Mouse (Mus musculus) retina, postnatal 7 days (tissue): ENCODE results near the gene Tmcc3.

Experiments
- DNase-seq: peaks from one replicate; pipeline ENCODE4 v3.0.0-alpha.2; 2012; ENCODE audit warnings: low read depth, low spot score

Tmcc3 gene

DNA sequence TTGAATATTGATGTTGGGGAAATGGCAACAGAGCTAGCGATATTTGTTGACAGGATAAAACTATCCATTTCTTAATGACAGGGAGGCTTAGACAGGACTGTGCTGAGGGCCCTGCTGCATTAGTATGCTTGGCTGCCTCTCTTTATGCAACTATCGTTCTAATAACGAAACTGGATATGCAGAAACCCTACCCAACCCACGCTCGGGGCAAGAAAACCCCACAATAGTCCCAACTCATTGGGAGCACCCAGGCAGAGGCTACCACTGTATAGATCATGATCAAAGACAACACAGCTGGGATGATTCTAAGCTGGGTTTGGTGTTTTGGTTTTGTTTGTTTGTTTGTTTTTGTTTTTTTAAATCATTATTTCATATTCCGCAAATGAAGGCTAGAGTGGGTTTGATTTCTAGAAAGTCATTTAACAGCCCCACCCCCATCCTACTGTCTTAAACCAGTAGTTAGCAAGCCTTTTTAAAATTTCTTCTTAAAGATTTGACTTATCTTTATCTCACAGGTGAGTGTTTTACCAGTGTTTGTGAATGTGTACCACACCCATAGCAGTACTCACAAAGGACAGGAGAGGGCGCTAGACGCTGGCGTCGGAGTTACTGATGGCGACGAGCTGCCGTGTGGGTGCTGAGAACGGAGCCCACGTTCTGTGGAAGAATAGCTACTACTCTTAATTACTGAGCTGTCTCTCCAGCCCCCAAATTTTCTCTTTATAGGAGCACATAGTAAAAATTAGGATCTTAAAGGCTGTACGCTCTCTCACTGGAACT is 20.8 kb downstream of the Tmcc3 start:
- DNase-seq, result no peak

DNA sequence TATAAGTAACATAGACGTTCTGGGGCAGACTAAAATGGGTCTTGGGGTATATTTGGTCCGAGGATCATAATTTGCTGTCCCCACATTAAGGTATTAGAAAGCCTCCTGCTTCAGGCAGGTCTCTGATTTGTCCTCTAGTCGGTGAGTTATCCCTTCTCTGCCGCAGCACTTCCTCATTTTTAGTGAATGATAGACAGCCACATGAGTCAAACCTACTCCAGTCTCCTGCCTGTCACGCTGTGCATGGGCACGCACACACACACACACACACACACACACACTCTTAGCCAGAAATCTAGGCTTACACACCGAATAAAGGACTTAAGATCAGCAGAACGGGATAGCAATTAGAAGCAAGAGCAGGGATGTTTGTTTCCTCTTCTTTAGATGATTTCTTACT is 21.6 kb downstream of the Tmcc3 start:
- DNase-seq, result no peak

DNA sequence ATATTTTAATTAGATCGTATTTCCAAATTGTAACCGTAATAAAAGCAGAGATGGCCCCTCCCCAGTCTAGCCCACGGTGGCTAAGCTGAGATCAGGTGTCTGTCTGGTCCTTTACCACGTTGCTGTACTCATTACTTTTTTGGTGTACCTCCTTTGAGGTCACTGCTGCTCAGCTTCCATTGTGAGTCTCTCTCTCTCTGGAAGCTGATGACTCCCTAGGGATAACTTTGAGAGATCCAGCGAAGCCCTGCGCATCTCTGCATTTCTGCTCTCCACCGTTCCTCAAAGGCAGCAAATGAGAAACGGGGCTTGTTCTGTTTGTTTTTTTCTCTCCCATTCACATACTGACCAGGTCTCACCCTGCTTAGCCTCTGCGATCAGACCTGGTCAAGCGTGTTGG is 23.3 kb downstream of the Tmcc3 start:
- no peak for DNase-seq

DNA sequence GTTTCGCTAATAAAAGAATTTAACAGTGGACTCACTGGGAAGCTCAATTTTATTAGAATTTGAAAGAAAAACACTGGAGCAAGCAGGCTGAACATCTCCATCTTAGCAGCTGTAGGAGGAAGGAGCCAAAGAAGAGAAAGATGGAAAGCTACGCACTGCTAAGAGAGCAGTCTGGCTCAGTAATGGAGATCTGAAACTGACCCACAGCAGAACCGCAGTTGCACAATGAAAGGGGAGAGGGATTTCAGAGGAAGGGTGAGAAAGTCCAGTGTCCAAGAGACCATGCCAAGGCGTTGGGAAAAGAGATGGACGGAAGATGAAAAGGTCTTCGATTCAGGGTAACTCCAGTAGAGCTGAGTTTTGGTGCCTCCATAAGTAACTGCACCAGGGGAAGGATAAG is 24.3 kb downstream of the Tmcc3 start:
- DNase-seq, result no peak

DNA sequence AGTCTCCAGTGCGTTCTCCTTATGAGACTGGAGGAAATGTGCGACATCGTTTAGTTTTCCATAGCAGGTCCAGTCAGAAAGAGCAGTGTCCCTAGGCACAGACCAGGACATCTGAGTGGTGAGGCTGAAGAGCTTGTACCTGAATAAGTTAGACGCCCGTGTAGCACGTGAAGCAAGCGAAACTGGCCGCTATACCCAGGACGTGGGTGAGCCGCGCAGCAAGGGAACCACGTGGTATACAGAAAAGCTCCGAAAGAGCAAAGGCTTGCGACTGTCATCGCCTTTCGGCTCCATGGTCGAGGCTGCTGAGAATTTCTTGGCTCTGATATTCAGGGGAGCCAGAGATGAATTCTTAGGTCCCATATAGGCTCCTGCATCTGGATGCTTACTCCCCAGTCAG is 29.8 kb downstream of the Tmcc3 start:
- no peak for DNase-seq

DNA sequence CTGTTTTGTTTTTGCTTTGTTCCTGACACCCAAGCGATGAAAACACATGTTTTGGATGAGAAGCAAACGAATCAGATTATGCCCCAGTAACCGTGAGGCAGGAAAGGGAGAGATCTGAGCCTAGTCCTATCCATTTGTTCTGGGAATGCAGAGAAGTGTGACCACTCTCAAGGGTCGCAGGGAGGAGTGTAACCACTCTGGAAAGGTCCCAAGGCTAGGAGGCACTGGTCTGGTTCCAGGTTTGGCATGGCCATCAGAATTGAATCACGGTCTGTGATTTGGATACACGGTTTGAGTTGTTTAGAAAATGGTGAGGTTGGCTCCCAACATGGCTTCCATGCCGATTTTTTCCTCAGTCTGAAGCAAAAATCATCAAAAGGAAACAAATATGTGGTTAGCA is 30.5 kb downstream of the Tmcc3 start:
- no peak for DNase-seq

DNA sequence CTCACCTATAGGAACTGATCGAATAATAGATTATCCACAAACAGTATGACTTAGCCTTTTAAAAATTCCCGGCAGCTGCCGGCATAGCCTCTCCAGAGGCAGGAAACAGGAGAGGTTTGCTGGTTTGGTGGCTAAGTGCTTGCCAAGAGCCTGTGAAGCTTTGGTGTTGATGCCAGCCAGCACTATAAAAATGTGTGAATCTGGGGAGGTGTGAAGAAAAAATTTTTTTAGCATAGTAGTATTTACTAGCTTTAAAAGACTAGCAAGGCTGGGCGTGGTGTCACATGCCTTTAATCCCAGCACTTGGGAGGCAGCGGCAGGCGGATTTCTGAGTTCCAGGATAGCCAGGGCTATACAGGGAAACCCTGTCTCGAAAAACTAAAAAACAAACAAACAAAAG is 31.8 kb downstream of the Tmcc3 start:
- DNase-seq, result no peak

DNA sequence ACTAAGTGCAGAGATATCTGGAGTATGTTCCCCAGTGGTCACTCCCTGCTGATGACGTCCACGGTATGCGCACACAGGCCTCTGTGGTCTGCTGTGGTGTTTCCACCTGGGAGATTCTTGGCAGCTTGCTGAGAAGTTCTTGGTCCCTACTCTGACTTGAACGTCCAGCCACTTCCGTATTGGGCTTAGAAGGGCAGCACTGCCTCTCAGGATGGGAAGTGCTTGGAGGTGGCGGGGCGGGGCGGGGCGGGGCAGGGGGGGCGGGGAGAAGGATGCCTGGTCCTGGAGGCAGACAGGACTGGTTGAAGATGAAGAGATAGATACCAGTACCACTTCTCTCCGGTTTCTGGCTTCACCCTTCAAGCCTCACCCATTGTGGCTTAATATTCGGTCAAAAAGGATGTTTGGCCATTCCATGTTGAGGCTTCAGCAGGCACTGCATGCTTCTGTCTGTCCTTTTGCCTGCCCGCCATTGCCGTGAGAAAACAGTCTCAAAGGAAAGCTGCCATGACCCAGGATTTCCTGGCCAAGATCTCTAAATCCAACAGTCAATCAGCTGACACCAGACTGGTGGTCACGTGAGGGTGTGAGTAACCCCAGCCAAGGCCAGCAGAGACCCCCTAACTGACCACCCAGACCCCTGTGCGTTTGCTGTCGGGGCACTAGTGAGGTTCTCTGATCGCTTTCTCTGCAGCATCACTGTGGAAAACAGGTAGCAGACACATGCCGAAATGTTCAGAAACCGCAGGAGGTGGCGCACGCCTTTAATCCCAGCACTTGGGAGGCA is 33.1 kb downstream of the Tmcc3 start:
- DNase-seq, result no peak

DNA sequence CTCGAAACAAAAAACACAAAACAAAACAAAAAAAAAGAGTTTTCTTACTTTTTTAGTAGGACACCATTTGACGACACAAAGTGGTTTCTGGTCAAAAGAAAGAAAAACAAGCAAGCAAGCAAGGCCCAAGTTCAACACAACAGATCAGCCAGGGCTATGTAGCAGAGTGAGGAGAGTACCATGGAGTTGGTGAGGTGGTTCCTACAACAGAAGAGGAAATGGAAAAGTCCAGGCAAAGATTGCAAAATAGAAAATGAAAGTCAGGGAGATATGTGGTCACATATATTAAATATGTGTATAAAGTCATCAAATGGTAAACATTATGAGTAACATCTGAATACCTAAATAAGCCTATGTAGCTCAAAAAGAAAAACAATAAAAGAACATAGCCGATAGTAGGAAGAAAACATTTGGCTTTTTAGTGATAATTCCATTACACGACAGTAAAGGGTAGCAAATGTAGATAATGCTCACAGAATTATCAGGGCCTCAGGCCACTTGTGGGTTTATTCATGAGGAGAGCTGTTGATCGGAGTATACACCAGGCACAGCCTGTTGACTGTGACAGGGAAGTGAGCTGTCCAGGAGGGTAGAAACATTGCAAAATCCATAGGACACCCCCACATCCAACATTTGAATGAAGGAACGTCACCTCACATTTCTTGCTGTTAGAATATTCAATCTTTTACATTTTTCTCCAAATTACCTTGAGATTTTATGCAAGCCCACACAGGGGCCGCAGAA is 33.9 kb downstream of the Tmcc3 start:
- no peak for DNase-seq

DNA sequence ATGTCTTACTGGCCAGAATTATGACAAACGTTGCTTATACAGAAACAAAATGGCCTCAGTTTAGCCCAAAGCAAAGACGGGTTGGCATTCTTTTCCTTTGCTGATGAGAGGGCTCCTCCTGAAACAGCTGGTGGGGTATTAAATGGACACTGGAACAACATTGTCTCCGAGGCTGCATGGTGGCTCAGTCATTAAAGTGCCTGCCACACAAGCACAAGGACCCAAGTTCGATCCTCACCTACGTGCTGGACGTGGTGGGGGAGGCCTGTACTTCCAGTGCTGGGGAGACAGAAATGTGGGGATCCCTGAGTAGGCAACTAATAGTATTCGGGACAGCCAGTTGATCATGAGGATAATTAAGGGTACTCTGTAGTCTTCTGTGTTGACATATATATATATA is 34.8 kb downstream of the Tmcc3 start:
- DNase-seq, result no peak

DNA sequence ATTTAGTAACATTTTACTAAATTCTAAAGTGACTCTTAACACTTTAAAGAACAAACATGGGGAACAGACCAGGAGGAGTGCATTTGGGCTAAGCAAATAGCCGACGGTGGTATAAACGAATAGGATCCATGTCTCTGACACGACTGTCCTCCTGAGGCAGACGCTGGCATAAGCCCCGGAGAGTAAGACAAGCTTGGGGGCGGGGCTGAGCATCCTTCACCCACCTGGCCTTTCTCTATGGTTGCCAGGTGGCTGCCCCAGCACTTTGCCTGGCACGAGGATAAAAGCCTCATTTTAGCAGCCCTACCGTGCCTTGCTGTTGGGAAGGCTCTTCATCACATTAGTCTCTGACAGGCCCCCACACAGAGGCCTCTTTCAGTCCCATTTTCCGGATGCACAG is 35.5 kb downstream of the Tmcc3 start:
- DNase-seq, result no peak

DNA sequence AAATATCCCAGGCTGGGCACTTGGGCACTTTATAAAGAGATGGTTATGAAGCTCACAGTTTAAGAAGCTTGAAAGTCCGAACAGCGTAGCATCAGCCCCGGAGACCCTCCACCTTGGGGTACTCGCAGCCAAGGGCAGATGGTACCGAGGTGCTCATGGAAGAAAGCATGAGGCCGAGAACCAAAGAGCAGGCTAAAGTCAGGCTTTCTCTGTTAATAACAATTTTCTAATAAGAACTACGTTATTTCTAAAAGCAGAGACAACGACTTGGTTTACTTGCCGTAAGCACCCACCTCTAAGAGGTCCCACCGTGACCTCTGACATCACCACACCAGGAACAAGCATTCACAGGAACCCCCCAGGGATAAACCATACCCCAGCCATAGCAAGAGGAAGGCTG is 36.2 kb downstream of the Tmcc3 start:
- no peak for DNase-seq

DNA sequence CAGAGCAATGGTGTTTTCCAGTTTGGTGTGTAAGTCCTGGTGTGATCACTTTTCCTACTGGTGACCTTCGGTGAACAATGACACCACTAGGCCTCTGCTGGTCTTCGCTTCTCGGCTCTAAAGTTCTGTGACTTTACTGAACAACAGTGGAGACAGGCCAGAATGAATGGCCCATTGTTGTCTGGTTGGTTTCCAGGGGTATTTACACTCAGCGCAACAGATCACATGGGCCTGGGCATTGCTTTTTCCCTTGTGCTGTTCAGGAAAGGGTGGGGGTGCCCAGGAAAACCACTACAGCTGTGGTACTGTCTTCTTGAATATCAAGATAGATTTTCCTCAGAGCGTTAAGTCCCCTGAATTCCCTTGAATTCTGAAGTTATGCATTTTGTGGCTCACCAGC is 38.5 kb downstream of the Tmcc3 start:
- no peak for DNase-seq

DNA sequence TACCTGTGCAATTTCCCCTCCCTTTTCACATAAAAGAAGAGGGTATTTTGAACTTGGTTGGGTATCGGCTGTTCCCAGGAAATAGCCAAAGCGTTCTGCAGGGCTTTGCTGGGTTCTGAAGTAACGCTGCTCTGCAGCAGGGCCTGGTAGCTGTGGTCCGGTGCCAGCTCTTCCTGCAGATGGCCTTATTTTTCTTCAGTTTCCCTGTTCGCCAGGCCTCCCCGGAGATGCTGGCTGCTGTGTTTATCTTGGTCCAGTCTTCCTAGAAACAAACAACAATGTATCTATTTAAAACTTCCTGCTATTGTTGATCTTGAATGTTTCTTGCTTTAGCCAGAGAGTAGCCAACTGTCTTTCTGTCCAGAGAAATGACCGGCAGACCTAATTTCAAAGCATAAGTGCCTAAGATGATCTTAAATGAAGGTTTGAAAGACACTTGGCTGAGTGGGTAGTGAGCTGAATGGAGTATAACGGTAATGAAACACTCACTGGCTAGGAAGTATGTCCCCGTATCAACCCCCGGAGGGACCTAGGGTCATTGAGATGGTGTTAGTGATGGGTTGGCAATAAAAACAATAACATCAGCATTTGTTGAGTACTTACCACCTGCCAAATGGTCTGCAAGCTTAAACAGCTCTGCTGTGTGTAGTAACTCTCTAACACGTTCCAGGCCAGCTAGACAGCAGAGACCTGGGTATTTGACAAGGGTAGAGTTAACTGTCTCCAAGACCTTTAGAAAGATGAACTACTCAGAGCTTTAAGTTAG is 39.3 kb downstream of the Tmcc3 start:
- no peak for DNase-seq

DNA sequence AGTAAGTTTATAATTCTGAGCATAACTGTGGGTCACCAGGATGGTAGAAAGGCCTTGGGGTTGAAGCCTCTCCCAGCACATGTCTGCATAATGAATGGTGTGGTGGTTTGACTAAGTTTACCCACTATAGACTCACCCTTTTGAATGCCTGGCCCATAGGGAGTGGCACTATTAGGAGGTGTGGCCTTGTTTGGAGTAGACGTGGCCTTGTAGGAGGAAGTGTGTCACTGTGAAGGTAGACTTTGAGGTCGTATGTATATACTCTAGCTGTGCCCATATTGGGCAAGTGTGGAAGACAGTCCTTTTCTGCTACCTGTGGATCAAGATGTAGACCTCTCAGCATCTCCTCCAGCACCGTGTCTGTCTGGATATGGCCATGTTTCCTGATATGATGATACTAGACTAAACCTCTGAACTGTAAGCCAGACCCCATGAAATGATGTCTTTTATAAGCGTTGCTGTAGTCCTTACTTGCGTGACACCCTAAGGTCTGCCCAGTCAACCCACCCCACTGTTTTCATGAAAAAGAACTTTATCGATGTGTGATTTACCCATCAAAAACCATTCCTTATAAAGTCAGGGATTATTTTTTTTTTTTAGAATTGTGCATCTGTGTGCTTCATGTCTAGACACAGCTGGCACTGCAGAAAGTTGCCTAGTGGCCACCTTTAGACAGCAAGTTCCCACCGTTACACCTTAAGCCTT is 40.6 kb downstream of the Tmcc3 start:
- DNase-seq, result no peak

DNA sequence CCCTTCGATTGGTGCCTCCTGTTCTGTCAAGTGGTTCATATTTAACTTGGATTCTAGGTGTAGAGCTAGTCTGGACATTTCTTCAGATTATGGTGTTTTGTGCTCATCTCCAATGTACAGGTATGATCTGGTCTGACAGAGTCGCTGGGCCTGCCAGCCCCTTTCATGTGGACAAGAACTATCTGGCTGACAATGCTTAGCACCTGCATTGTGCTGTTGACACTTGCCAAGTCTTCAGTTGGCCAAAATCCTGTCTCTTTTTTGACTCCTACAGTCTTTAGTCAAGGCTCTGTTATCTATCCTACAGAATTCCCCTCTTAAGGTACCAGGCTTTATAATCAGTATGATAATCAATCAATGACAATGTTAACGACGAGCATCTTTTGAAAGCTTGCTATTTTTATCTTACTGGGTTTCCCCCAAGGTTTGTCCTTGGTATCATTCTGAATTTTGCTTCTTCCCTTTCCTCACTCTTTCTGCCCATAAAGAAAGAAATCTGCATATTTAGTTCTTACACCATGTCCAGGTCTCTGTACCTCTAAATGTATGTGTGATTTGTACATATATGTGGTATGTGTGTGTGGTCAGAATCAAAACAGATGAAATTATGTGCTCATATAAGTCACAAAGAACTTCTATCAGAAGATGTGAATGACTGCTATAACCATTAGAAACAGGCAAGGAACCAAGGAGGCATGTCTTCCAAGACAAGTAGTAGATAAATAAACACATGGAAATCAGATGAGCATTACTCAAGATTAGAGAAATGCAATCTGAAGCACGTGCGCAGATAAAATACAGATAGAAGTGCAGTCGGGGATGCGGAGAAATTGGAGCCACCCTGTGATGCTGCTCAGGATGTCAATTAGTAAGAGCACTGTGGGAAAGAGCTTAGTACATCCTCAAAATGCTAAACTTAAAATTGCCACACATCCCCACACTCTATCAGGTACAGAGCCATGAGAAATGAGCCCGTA is 41.4 kb downstream of the Tmcc3 start:
- DNase-seq, result no peak

DNA sequence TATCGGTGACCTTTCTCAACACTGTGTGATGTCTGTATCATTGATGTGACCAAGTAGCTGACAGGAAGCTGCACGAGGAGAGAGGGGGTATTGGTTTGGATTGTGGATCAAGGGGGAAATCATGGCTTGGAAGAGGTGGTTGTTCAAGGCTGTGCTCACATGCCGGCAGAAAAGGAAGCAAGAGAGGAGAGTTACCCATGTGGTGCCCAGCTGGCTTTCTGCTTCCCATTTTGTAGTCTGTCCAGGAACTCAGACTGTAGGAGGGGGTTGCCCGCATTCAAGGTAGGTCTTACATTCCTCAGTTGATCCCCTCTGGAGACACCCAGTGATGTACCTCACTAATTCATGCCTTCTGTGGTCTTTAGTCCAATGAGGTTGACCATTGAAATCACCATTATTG is 42.3 kb downstream of the Tmcc3 start:
- DNase-seq, result no peak

DNA sequence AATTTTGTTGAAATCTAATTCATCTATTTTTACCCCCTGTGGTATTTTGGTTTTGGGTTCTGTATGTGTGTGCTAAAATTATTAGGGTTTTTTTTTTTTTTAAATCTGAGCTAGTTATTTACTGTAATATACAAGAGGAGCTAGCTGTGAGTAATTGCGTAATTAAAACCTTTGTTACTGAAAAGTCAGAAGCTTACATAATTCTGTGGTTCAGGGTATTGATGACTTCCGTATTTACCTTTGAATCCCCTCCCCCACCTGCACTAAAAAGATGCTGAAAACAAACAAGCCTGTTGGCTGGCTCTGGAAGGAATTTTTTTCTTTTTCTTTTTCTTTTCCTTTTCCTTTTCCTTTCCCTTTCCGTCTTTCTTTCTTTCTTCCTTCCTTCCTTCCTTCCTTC is 42.7 kb downstream of the Tmcc3 start:
- DNase-seq, result no peak

DNA sequence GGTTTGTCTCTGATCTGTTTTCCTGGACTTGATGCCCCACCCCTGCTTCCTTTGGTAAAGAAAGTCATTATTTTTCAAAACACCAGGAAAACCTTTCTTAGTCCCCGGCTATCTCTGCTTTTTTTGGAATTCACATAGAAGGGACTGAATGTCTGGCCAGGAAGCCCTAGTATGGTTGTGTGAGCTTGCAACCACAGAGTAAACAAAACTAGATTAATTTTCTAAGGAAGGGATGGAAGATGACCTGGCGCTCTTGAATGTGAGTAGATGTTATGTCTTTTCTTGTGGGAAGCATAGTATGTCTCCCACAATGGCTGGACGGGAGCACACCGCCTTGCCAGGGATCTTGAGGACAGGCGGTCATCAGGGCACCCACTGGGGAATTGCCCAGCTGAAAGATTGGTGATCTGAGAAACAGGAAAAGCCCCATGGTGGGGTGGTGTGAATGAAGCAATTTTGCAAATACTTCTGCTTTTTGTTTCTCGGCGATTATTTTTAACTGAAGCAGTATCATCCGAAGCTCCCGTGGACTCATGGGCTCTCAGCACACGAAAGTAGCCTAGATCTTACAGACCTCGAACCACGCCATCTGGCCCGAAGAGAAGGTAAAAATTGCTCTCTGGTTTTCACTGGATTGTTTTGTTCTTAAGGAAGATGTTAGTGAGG is 44.9 kb downstream of the Tmcc3 start:
- DNase-seq, result no peak
